8 mouse cellular contexts compared by ENCODE assay signal in the genomic region with DNA sequence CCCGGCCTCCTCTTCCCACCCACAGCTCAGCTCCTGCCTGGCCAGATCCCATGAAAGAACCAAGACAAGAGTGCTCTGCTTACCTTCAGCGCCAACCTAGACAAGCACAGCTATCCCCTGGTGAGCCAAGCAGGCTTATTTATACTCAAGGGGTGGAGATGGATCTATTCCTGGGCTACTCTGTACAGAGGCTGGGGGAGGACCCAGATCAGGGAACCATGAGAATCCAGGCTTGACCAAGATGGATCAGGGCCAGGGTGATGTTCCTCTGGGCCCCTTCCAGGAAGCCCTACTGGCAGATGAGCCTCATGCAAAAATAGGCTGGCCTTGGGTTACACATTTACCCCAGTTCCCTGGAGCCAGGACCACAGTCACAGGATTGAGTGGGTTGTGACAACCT. TPM values are rescaled to one million over a fixed set of nuclear protein-coding genes. Genes with fewer than 3 reads are reported as not detected.
DNase-seq lines count a peak whose midpoint lies in the region; ATAC-seq and TF ChIP-seq lines count a peak whose summit lies in the region.
"Had no signal": no experiment of that assay in that cellular context is flagged by ENCODE, and none has a peak within 500 bp of the region (broad histone marks: within the 10 kb centered on the region; RNA-seq: fewer than 3 reads in every experiment).

A gene (minus strand): TSS at position 114 of the 400 bp plus-strand sequence.

- intact Hi-C loops in heart, postnatal 25 days (cut with DNase I): no loop called here

- H3K36me3 ChIP-seq in midbrain, embryonic 16.5 days (ENCODE audit: control insufficient read depth, insufficient read depth, low read length): no peaks in the 10 kb centered on the region
- no peaks in the 10 kb centered on the region for H3K36me3 ChIP-seq in midbrain, embryonic 11.5 days (ENCODE audit: control insufficient read depth, insufficient read depth, low read length)
- no peaks in the 10 kb centered on the region for H3K36me3 ChIP-seq in limb, embryonic 15.5 days
- no peaks in the 10 kb centered on the region for H3K36me3 ChIP-seq in neural tube, embryonic 15.5 days

- DNase-seq in midbrain, embryonic 11.5 days (ENCODE audit: low spot score, missing footprints): no peak
- DNase-seq in heart, postnatal 25 days (ENCODE audit: low spot score): peak; percentile 37
- peak; percentile 78 for DNase-seq in testis, postnatal 10 days (ENCODE audit: low spot score)

- no peaks in the 10 kb centered on the region; the same call in 1 of the 2 replicates for H3K4me1 ChIP-seq in midbrain, embryonic 16.5 days (ENCODE audit: control insufficient read depth, insufficient read depth, low read length)
- H3K4me1 ChIP-seq in midbrain, embryonic 11.5 days (ENCODE audit: control insufficient read depth, insufficient read depth, low read length): no peaks in the 10 kb centered on the region
- peaks cover 13% of the 10 kb centered on the region for H3K4me1 ChIP-seq in cortical plate, adult 2 months (ENCODE audit: control insufficient read depth, insufficient read depth, low read length)
- H3K4me1 ChIP-seq in limb, embryonic 15.5 days: peaks cover 21% of the 10 kb centered on the region
- H3K4me1 ChIP-seq in neural tube, embryonic 15.5 days: peaks cover 17% of the 10 kb centered on the region; the same call in 1 of the 2 replicates

- H3K9ac ChIP-seq in midbrain, embryonic 16.5 days (ENCODE audit: low read depth, low read length): no peak within 1 kb of the TSS
- H3K9ac ChIP-seq in midbrain, embryonic 11.5 days (ENCODE audit: low read length): no peak within 1 kb of the TSS
- H3K9ac ChIP-seq in limb, embryonic 15.5 days: no peak within 1 kb of the TSS
- H3K9ac ChIP-seq in neural tube, embryonic 15.5 days (replicated peaks): no peak within 1 kb of the TSS

- no peak for ATAC-seq in midbrain, embryonic 16.5 days
- no peak for ATAC-seq in midbrain, embryonic 11.5 days (ENCODE audit: low FRiP score)
- no peak for ATAC-seq in limb, embryonic 15.5 days (ENCODE audit: insufficient number of reproducible peaks, low FRiP score, low TSS enrichment, low read depth)
- no peak for ATAC-seq in neural tube, embryonic 15.5 days (ENCODE audit: low FRiP score)

- no peak within 1 kb of the TSS for H3K4me3 ChIP-seq in midbrain, embryonic 16.5 days (ENCODE audit: low read depth, low read length)
- no peak within 1 kb of the TSS for H3K4me3 ChIP-seq in midbrain, embryonic 11.5 days (ENCODE audit: low read depth, low read length)
- H3K4me3 ChIP-seq in cortical plate, adult 2 months (ENCODE audit: insufficient read depth, low read length): no peak within 1 kb of the TSS
- no peak within 1 kb of the TSS for H3K4me3 ChIP-seq in limb, embryonic 15.5 days
- H3K4me3 ChIP-seq in neural tube, embryonic 15.5 days (replicated peaks): no peak within 1 kb of the TSS

- no peaks in the 10 kb centered on the region for H3K9me3 ChIP-seq in midbrain, embryonic 16.5 days (replicated peaks; ENCODE audit: control insufficient read depth, low read length, poor library complexity, severe bottlenecking)
- H3K9me3 ChIP-seq in midbrain, embryonic 11.5 days (ENCODE audit: control insufficient read depth, low read length): no peaks in the 10 kb centered on the region
- H3K9me3 ChIP-seq in limb, embryonic 15.5 days: no peaks in the 10 kb centered on the region
- H3K9me3 ChIP-seq in neural tube, embryonic 15.5 days (replicated peaks): no peaks in the 10 kb centered on the region

- H3K27ac ChIP-seq in midbrain, embryonic 16.5 days (ENCODE audit: low read length): no peak within 1 kb of the TSS
- H3K27ac ChIP-seq in midbrain, embryonic 11.5 days (ENCODE audit: low read depth, low read length): no peak within 1 kb of the TSS
- H3K27ac ChIP-seq in cortical plate, adult 2 months (ENCODE audit: insufficient read depth, low read length): peak within 1 kb of the TSS; percentile 49
- peak within 1 kb of the TSS; percentile 33; the same call in 1 of the 2 replicates for H3K27ac ChIP-seq in limb, embryonic 15.5 days
- H3K27ac ChIP-seq in neural tube, embryonic 15.5 days (replicated peaks): no peak within 1 kb of the TSS
- H3K27ac ChIP-seq: macrophage had no signal

- H3K4me2 ChIP-seq in midbrain, embryonic 16.5 days (ENCODE audit: low read length): no peak within 1 kb of the TSS
- no peak within 1 kb of the TSS for H3K4me2 ChIP-seq in midbrain, embryonic 11.5 days
- H3K4me2 ChIP-seq in limb, embryonic 15.5 days: no peak within 1 kb of the TSS
- H3K4me2 ChIP-seq in neural tube, embryonic 15.5 days: no peak within 1 kb of the TSS

- TF ChIP-seq POLR2A in cortical plate, adult 2 months (IDR thresholded peaks at IDR 0.05; ENCODE audit: extremely low read depth, insufficient read depth, low read length): no peak

- TF ChIP-seq CTCF in cortical plate, adult 2 months (IDR thresholded peaks at IDR 0.05; ENCODE audit: extremely low read depth, insufficient read depth, low read length): no peak

- H3K27me3 ChIP-seq in midbrain, embryonic 16.5 days (ENCODE audit: control insufficient read depth, insufficient read depth, low read depth, low read length): peaks cover 3% of the 10 kb centered on the region; the same call in 1 of the 2 replicates
- H3K27me3 ChIP-seq in midbrain, embryonic 11.5 days (ENCODE audit: control insufficient read depth, insufficient read depth, low read length): no peaks in the 10 kb centered on the region
- no peaks in the 10 kb centered on the region for H3K27me3 ChIP-seq in limb, embryonic 15.5 days
- H3K27me3 ChIP-seq in neural tube, embryonic 15.5 days (replicated peaks): no peaks in the 10 kb centered on the region

- 78% methylated on average over 2 of the region's 2 CpGs for WGBS in midbrain, embryonic 16.5 days
- 82% methylated on average over 2 of the region's 2 CpGs for WGBS in midbrain, embryonic 11.5 days
- 72% methylated on average over 2 of the region's 2 CpGs for WGBS in limb, embryonic 15.5 days
- 85% methylated on average over 2 of the region's 2 CpGs for WGBS in neural tube, embryonic 15.5 days

RNA-seq across cellular contexts. Expression of the gene that starts here (rescaled TPM):
- polyA plus RNA-seq in midbrain, embryonic 16.5 days (2015; fragmentation: Nextera tagmentation; extraction: Ambion mirVana): 1.5 and 10.1 TPM in 2 replicates
- not detected in 2 replicates for polyA plus RNA-seq in midbrain, embryonic 11.5 days (2014; fragmentation: Nextera tagmentation; extraction: Ambion mirVana)
- 16.6 and 17.2 TPM in 2 replicates for polyA plus RNA-seq in cortical plate, adult 2 months (2012; rRNA removed)
- 1 to 10 TPM; 7.4 to 9.4 TPM for total RNA-seq in heart, postnatal 25 days (2021)
- 1.7 and 2.8 TPM in 2 replicates for polyA plus RNA-seq in limb, embryonic 15.5 days (2015; fragmentation: Nextera tagmentation; extraction: Ambion mirVana)
- 1.8 and 1.9 TPM in 2 replicates for polyA plus RNA-seq in neural tube, embryonic 15.5 days (2015; fragmentation: Nextera tagmentation; extraction: Ambion mirVana)
- polyA plus RNA-seq: macrophage had no signal

Comparison
In these comparisons a context has a peak if more than half of its experiments do, and no peak if none do; other contexts are left out.
1. H3K27ac ChIP-seq: peak in cortical plate, adult 2 months (single experiment) and limb, embryonic 15.5 days (single experiment); none in midbrain, embryonic 16.5 days (single experiment), midbrain, embryonic 11.5 days (single experiment) and neural tube, embryonic 15.5 days (single experiment).